Mouse (Mus musculus): ENCODE results near the gene Kdm6b.

GRCm38 (mm10) chr11:69411538-69412203 is 1.8 kb downstream of the Kdm6b start:
- peak; percentile 36 for TF ChIP-seq POLR2A (IDR thresholded peaks at IDR 0.05; ENCODE audit: low read depth, low read length)
- TF ChIP-seq CTCF (IDR thresholded peaks at IDR 0.05; ENCODE audit: borderline replicate concordance, insufficient read depth, low read length): no peak
